Mouse (Mus musculus) cerebral cortex, adult 2 months (tissue): Measurements from ENCODE around the gene Hnf4a.

Experiments used
- WGBS: fragments of 180-500 bp; shearing (Covaris S2); methylation state at CpG from one replicate; pipeline ENCODE4 v1.1.7; 2018; 5-methylcytosine and 5-hydroxymethylcytosine counted together

Hnf4a gene

DNA sequence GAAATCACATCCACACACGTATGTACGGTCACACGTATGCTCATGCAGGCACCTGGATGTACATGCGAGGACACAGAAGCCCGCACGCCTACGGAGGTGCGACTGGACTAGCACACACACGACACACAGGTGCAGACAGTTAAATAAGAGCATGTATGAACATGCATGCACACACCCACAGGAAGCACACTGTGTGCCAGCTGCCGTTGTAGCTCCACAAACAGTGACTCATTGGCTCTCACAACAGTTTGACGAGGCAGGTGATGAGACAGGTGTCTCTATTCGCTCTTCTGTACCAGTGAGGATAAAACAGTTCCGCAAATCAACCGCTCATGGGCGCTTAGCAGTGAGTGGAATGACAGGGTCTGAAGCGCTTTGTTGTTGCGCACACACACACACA lies 16.0 kb upstream of the Hnf4a start:
- 86% methylated on average over 17 of the region's 17 CpGs for WGBS

- WGBS, result 50% methylated on average over 7 of the region's 7 CpGs
These were observed 15.3 kb upstream of the Hnf4a start for GRCm38 (mm10) chr2:163491351-163491750.

DNA sequence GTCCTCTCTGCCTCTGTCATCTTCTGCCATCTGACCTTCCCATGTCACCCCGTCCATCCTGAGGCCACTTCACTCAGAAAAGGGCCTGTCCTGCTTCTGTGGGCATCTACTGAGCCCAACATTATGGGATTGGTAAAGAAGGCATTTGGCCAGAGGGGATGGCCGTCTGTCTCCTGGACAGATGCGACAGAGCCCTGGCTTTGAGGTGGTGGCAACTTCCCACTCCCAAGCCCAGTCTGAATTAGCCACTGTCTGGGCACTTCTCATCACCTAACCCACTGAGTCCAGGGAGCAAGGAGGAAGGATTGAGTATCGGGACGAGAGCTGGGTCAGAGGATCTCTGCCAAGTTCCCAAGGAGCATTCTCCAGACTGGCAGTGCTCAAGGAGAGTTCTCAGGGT lies 14.6 kb upstream of the Hnf4a start, which contains the start of gene R3hdml:
R3hdml (plus strand) TSS at position 301 of the 400 bp plus-strand sequence.
- 81% methylated on average over 5 of the region's 5 CpGs for WGBS

- 51% methylated on average over 5 of the region's 5 CpGs for WGBS
These were observed 13.6 kb upstream of the Hnf4a start for GRCm38 (mm10) chr2:163493031-163493430.

- 58% methylated on average over 5 of the region's 5 CpGs for WGBS
These were observed 12.6 kb upstream of the Hnf4a start for GRCm38 (mm10) chr2:163493976-163494375.

GRCm38 (mm10) chr2:163494456-163494855 lies 12.2 kb upstream of the Hnf4a start:
- WGBS, result 56% methylated on average over 6 of the region's 6 CpGs

DNA sequence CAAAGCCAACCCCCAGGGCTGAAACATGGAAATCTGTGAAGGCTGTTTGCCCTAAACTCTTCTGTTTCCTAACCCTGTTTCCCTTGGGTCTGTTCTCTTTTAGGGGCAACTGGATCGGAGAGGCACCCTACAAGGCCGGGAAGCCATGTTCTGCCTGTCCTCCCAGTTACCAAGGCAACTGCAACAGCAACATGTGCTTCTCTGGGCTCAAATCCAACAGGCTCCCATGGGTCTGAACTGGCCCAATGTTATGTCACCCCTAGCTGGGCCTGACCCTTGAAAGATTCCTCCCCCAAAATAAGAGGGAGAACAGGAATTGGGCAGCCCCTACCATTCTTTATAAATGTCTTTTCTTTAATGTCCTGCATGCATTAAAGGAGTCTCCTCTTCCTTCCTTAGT lies 4.4 kb upstream of the Hnf4a start:
- WGBS, result 62% methylated on average over 2 of the region's 2 CpGs

DNA sequence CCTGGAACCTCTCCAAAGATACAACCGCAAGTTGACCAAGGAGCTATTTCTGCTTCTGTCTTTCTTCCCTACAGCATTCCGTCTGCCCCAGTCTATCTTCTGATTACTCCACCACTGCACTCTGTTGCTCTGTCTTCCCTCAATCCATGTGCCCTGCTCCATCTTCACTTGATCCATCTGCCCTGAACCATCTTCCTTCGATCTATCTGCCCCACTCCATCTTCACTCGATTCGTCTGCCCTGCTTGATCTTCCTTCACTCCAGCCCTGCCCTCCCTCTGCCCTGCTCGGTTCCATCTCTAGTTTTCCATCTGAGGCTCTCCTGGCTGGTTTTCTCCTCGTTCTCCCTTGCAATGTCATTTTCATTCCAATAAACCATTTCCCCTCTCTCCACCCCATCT lies 3.4 kb upstream of the Hnf4a start:
- WGBS, result 87% methylated on average over 7 of the region's 7 CpGs

GRCm38 (mm10) chr2:163525761-163526243 lies 19.2 kb downstream of the Hnf4a start:
- WGBS, result 89% methylated on average over 7 of the region's 7 CpGs

GRCm38 (mm10) chr2:163527497-163527896 lies 20.9 kb downstream of the Hnf4a start:
- WGBS, result 91% methylated on average over 2 of the region's 2 CpGs

GRCm38 (mm10) chr2:163530418-163530817 lies 23.8 kb downstream of the Hnf4a start:
- WGBS, result 73% methylated on average over 8 of the region's 8 CpGs

GRCm38 (mm10) chr2:163531917-163532316 lies 25.3 kb downstream of the Hnf4a start:
- WGBS, result 11% methylated on average over 9 of the region's 9 CpGs

- 90% methylated on average over 9 of the region's 9 CpGs for WGBS
These were observed 26.6 kb downstream of the Hnf4a start for GRCm38 (mm10) chr2:163533226-163533625.

DNA sequence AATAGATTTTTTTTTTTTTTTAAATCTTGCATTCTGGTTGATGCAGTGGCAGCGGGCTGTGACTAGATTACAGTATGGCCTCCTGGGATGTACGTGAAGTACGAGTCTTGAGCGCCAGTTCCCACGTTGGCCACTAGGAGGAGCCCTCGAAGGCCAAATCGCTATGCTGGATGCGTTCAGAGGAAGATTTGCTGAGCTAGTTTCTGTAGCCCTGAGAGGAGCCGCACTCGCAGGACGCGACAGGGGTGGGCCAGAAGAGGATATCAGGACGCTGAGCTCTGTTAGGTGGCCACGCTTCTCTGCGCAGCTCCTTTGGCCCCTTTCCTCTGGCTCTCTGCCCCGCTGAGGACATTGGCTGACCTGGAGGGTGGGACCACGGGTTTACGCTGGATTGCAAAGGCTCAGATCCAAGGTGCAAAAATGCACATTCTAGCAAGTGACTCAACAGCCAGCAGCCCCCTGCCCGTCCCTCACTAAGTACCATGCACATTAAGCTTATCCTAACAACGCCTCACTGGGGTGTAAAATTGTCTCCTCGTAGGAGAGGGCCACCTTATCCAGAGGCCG lies 28.4 kb downstream of the Hnf4a start:
- 11% methylated on average over 22 of the region's 22 CpGs for WGBS

GRCm38 (mm10) chr2:163537443-163537842 lies 30.8 kb downstream of the Hnf4a start:
- 90% methylated on average over 5 of the region's 5 CpGs for WGBS

- 80% methylated on average over 2 of the region's 2 CpGs for WGBS
These were observed 31.8 kb downstream of the Hnf4a start for GRCm38 (mm10) chr2:163538410-163538809.

DNA sequence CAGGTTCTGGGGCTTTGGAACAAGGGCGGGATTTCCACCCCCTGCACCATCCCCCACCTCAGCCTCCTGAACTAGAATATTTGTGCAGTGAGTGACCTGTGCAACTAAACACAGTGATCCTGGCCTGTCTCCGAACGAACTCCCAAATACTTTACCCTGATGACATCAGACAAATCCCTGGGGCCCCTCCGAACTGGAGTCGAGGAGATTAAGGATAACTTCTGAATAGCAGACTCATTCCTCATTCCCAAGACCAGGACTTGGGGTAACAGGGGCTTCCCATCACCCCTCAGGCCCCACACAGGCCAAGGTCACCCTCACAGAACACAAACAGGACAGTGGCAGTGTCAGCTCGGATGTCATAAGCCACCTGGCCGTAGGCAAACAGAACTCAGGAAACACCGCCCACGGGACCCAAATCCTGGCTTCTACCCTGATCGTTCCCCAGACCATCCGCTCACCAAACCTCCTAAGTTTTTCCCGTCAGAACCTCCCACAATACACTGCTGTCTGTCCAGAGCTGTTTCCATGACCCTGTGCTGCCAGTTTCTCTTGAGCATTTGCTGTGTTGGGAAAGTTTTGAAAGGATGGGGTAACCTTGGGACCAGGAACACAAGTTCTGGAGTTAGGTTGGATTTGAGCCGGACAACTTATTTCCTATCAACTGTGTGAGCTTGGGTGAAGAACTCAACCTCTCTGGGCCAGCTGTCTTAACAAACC lies 32.9 kb downstream of the Hnf4a start:
- WGBS, result 82% methylated on average over 13 of the region's 13 CpGs

- WGBS, result 89% methylated on average over 9 of the region's 9 CpGs
These were observed 33.9 kb downstream of the Hnf4a start for GRCm38 (mm10) chr2:163540231-163541117.

DNA sequence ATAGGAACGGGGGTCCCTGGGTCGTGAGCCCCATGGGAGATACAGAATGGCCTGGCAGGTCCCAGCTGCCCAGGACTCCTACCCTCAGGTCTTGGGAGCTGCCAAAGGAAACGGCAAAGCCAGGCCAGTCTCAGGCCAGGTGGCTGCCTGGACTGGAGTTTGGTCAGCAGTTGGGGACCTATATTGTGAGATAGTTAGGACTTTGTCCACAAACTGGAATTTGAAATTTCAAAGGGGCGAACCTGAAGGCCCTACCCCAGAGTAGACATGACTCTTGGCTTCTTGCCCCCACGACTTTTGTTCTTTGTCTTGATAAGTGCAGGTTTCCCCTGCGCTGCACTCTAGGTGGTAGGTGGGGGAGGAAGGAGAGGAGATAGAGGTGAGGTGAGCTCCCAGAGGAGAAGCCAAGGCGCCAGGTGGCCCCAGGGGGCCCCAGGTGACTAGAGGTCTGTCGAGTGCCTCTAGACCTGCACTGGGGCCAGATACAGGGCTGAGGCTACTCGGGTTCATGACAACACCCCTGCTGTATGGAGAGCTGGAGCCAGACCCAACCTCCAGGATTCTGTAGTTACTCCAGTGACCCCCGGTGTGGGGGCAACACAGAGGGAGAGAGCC lies 35.1 kb downstream of the Hnf4a start:
- WGBS, result 82% methylated on average over 10 of the region's 10 CpGs

- 92% methylated on average over 10 of the region's 10 CpGs for WGBS
These were observed 36.1 kb downstream of the Hnf4a start for GRCm38 (mm10) chr2:163542674-163543073.

DNA sequence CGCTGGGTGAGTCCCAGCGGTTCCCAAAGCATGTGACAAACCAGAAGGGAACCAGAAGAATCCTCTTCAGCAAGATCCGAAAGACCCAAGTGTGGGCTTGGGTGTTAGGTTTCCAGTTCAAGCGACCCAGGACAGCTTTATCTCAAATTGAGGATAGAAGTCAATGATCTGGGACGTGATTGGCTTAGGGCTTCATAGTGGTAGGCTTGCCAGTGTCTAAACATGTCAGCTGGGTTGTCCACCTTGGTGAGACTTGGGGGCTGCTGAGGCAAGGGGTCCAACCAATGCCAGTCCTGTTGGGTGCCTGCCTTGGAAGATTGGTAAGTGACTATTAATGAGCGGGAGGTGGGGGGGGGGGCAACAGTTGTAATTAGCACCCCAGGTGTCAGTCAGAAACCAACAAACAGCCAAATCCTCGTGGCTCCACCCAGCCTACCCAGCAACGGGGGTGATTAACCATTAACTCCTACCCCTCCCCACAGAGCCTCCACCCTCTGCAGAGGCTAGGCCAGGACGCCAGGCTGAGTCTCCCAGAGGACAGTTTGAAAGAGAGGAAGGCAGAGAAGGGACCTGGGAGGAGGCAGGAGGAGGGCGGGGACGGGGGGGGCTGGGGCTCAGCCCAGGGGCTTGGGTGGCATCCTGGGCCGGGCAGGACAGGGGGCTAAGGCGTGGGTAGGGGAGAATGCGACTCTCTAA lies 40.2 kb downstream of the Hnf4a start:
- WGBS, result 80% methylated on average over 14 of the region's 14 CpGs
